Mouse (Mus musculus): ENCODE measurements at regions not wholly inside any gene's neighbourhood (a gene's known extent, or its start where the extent isn't known, plus 50 kb on each side); places are given as distances from the start of the nearest gene placed in this dataset.

GRCm38 (mm10) chr4:70026848-70027247, 383.4 kb downstream of the Cdk5rap2 start:
- 85% methylated on average over 8 of the region's 8 CpGs for WGBS
- H3K9me3 ChIP-seq, result no peaks in the 10 kb centered on the region
- H3K27ac ChIP-seq, result no peak overlapping the region
- no peak overlapping the region for H3K4me3 ChIP-seq
- no peaks in the 10 kb centered on the region for H3K4me1 ChIP-seq (replicated peaks)
- DNase-seq (ENCODE audit: low spot score), result no peak
- H3K36me3 ChIP-seq, result no peaks in the 10 kb centered on the region
- H3K27me3 ChIP-seq (ENCODE audit: insufficient read depth, poor library complexity, severe bottlenecking), result no peaks in the 10 kb centered on the region

- Histone ChIP-seq H3K4me1 (replicated peaks) (0 out of 2 replicates have a peak, but pooled peaks cover 3% of the 10 kb centered on the region), H3K36me3 (no peaks in the 10 kb centered on the region), H3K27me3 (ENCODE audit: insufficient read depth, poor library complexity, severe bottlenecking) (no peaks in the 10 kb centered on the region), H3K9me3 (no peaks in the 10 kb centered on the region), H3K27ac (no peak overlapping the region), H3K4me3 (no peak overlapping the region)
- no peak for DNase-seq (ENCODE audit: low spot score)
- WGBS, result 90% methylated on average over 3 of the region's 3 CpGs
Observed at GRCm38 (mm10) chr4:70024838-70025376, 385.3 kb downstream of the Cdk5rap2 start.

- Histone ChIP-seq H3K36me3 (no peaks in the 10 kb centered on the region), H3K4me1 (replicated peaks) (0 out of 2 replicates have a peak, but pooled peaks cover 3% of the 10 kb centered on the region), H3K27ac (no peak overlapping the region), H3K27me3 (ENCODE audit: insufficient read depth, poor library complexity, severe bottlenecking) (no peaks in the 10 kb centered on the region), H3K9me3 (no peaks in the 10 kb centered on the region), H3K4me3 (no peak overlapping the region)
- DNase-seq (ENCODE audit: low spot score), result no peak
- WGBS, result 57% methylated on average over 6 of the region's 6 CpGs
Observed at GRCm38 (mm10) chr4:70020905-70021470, 389.3 kb downstream of the Cdk5rap2 start.

- H3K4me1 ChIP-seq (replicated peaks), result peaks cover 6% of the 10 kb centered on the region
- WGBS, result 73% methylated on average over 6 of the region's 6 CpGs
- no peak for DNase-seq (ENCODE audit: low spot score)
- H3K27me3 ChIP-seq (ENCODE audit: insufficient read depth, poor library complexity, severe bottlenecking), result no peaks in the 10 kb centered on the region
- no peaks in the 10 kb centered on the region for H3K9me3 ChIP-seq
- no peaks in the 10 kb centered on the region for H3K36me3 ChIP-seq
- H3K4me3 ChIP-seq, result no peak overlapping the region
- H3K27ac ChIP-seq, result peak overlapping the region; percentile 53; the same call in 1 of the 2 replicates
Observed at GRCm38 (mm10) chr4:70012220-70012580, 398.0 kb downstream of the Cdk5rap2 start.

- no peak for DNase-seq (ENCODE audit: low spot score)
- Histone ChIP-seq H3K4me3 (no peak overlapping the region), H3K4me1 (replicated peaks) (peaks cover 6% of the 10 kb centered on the region), H3K27me3 (ENCODE audit: insufficient read depth, poor library complexity, severe bottlenecking) (no peaks in the 10 kb centered on the region), H3K9me3 (no peaks in the 10 kb centered on the region), H3K27ac (peak overlapping the region; percentile 53; the same call in 1 of the 2 replicates), H3K36me3 (no peaks in the 10 kb centered on the region)
- WGBS, result 89% methylated on average over 4 of the region's 4 CpGs
Observed at GRCm38 (mm10) chr4:70011491-70012219, 398.6 kb downstream of the Cdk5rap2 start.

- H3K4me1 ChIP-seq (replicated peaks), result peaks cover 6% of the 10 kb centered on the region
- no peak overlapping the region for H3K4me3 ChIP-seq
- H3K36me3 ChIP-seq, result no peaks in the 10 kb centered on the region
- H3K27me3 ChIP-seq (ENCODE audit: insufficient read depth, poor library complexity, severe bottlenecking), result no peaks in the 10 kb centered on the region
- no peaks in the 10 kb centered on the region for H3K9me3 ChIP-seq
- WGBS, result 54% methylated on average over 1 of the region's 1 CpGs
- no peak for DNase-seq (ENCODE audit: low spot score)
- H3K27ac ChIP-seq, result no peak overlapping the region
Observed at GRCm38 (mm10) chr4:70010466-70010865, 399.8 kb downstream of the Cdk5rap2 start.

- no peaks in the 10 kb centered on the region for H3K36me3 ChIP-seq
- H3K4me1 ChIP-seq (replicated peaks), result no peaks in the 10 kb centered on the region
- H3K9me3 ChIP-seq, result no peaks in the 10 kb centered on the region
- no peaks in the 10 kb centered on the region for H3K27me3 ChIP-seq (ENCODE audit: insufficient read depth, poor library complexity, severe bottlenecking)
- no peak overlapping the region for H3K27ac ChIP-seq
- H3K4me3 ChIP-seq, result no peak overlapping the region
- DNase-seq (ENCODE audit: low spot score), result no peak
Observed at GRCm38 (mm10) chr4:70004966-70005365, 405.3 kb downstream of the Cdk5rap2 start.

- Histone ChIP-seq H3K27ac (no peak overlapping the region), H3K4me1 (replicated peaks) (no peaks in the 10 kb centered on the region), H3K27me3 (ENCODE audit: insufficient read depth, poor library complexity, severe bottlenecking) (no peaks in the 10 kb centered on the region), H3K36me3 (no peaks in the 10 kb centered on the region), H3K4me3 (no peak overlapping the region), H3K9me3 (no peaks in the 10 kb centered on the region)
- WGBS, result 93% methylated on average over 3 of the region's 3 CpGs
- no peak for DNase-seq (ENCODE audit: low spot score)
Observed at GRCm38 (mm10) chr4:69993226-69993625, 417.0 kb downstream of the Cdk5rap2 start.

- 23% methylated on average over 2 of the region's 2 CpGs for WGBS
- H3K27ac ChIP-seq, result no peak overlapping the region
- no peak for DNase-seq (ENCODE audit: low spot score)
- no peaks in the 10 kb centered on the region for H3K36me3 ChIP-seq
- no peaks in the 10 kb centered on the region for H3K4me1 ChIP-seq (replicated peaks)
- H3K27me3 ChIP-seq (ENCODE audit: insufficient read depth, poor library complexity, severe bottlenecking), result no peaks in the 10 kb centered on the region
- no peak overlapping the region for H3K4me3 ChIP-seq
- no peaks in the 10 kb centered on the region for H3K9me3 ChIP-seq
Observed at GRCm38 (mm10) chr4:69974208-69974607, 436.0 kb downstream of the Cdk5rap2 start.

GRCm38 (mm10) chr4:69973566-69973965, 436.7 kb downstream of the Cdk5rap2 start:
- H3K36me3 ChIP-seq, result no peaks in the 10 kb centered on the region
- no peak overlapping the region for H3K27ac ChIP-seq
- 70% methylated on average over 6 of the region's 6 CpGs for WGBS
- H3K27me3 ChIP-seq (ENCODE audit: insufficient read depth, poor library complexity, severe bottlenecking), result no peaks in the 10 kb centered on the region
- H3K9me3 ChIP-seq, result no peaks in the 10 kb centered on the region
- H3K4me1 ChIP-seq (replicated peaks), result no peaks in the 10 kb centered on the region
- DNase-seq (ENCODE audit: low spot score), result no peak
- no peak overlapping the region for H3K4me3 ChIP-seq

GRCm38 (mm10) chr4:69971721-69972120, 438.5 kb downstream of the Cdk5rap2 start:
- H3K9me3 ChIP-seq, result no peaks in the 10 kb centered on the region

GRCm38 (mm10) chr4:69968424-69968823, 441.8 kb downstream of the Cdk5rap2 start:
- Histone ChIP-seq H3K4me3 (no peak overlapping the region), H3K27ac (no peak overlapping the region), H3K27me3 (ENCODE audit: insufficient read depth, poor library complexity, severe bottlenecking) (no peaks in the 10 kb centered on the region), H3K36me3 (no peaks in the 10 kb centered on the region), H3K4me1 (replicated peaks) (no peaks in the 10 kb centered on the region), H3K9me3 (no peaks in the 10 kb centered on the region)
- 88% methylated on average over 1 of the region's 1 CpGs for WGBS
- no peak for DNase-seq (ENCODE audit: low spot score)

More at GRCm38 (mm10) chr4:69971721-69972120, 438.5 kb downstream of the Cdk5rap2 start:
- H3K27ac ChIP-seq, result no peak overlapping the region
- 85% methylated on average over 3 of the region's 3 CpGs for WGBS
- no peak for DNase-seq (ENCODE audit: low spot score)
- H3K36me3 ChIP-seq, result no peaks in the 10 kb centered on the region
- H3K4me3 ChIP-seq, result no peak overlapping the region
- H3K27me3 ChIP-seq (ENCODE audit: insufficient read depth, poor library complexity, severe bottlenecking), result no peaks in the 10 kb centered on the region
- no peaks in the 10 kb centered on the region for H3K4me1 ChIP-seq (replicated peaks)
